Mouse (Mus musculus) heart, postnatal 0 days (tissue): Measurements from ENCODE around the gene Eya3. TPM values are rescaled to one million over a fixed set of nuclear protein-coding genes. Genes with fewer than 3 reads are reported as not detected.
A peak's percentile ranks its signal among the peaks of the same experiment; 100 is the strongest.

ENCODE experiments used
- ATAC-seq: fragments of 200-750 bp; cut with Nextera tagmentation; 2 replicates; pipeline ENCODE4 v1.8.0; 2017; ENCODE audit warnings: low read depth, moderate number of reproducible peaks, moderate library complexity; ENCODE audit not compliant: insufficient read depth
- DNase-seq: peaks from one replicate; pipeline ENCODE4 v3.0.0-alpha.2; 2016; ENCODE audit warnings: low spot score
- H3K27ac ChIP-seq: fragments of 300-500 bp; sonication (generic); 2 replicates; pipeline ENCODE4 v1.5.1; 2014; ENCODE audit warnings: low read depth, mild to moderate bottlenecking
- H3K27me3 ChIP-seq: fragments of 300-500 bp; sonication (generic); 2 replicates; pipeline ENCODE4 v1.6.1; 2014; ENCODE audit warnings: low read length, mixed read lengths; ENCODE audit not compliant: control insufficient read depth, insufficient read depth
- H3K36me3 ChIP-seq: fragments of 300-500 bp; sonication (generic); replicated peaks from 2 replicates; pipeline ENCODE4 v1.6.1; 2014; ENCODE audit warnings: low read length, mixed read lengths; ENCODE audit not compliant: control insufficient read depth, insufficient read depth
- H3K4me1 ChIP-seq: fragments of 300-500 bp; sonication (generic); 2 replicates; pipeline ENCODE4 v1.6.1; 2014; ENCODE audit warnings: antibody characterized with exemption; ENCODE audit not compliant: control insufficient read depth, insufficient read depth
- H3K4me2 ChIP-seq: fragments of 300-500 bp; sonication (generic); 2 replicates; pipeline ENCODE4 v1.6.1; 2014; ENCODE audit warnings: low read depth, mild to moderate bottlenecking, low read length, moderate library complexity
- H3K4me3 ChIP-seq: fragments of 300-500 bp; sonication (generic); 2 replicates; pipeline ENCODE4 v1.5.1; 2014; ENCODE audit warnings: low read depth, low read length
- H3K9ac ChIP-seq: fragments of 300-500 bp; sonication (generic); replicated peaks from 2 replicates; pipeline ENCODE4 v1.6.1; 2014; ENCODE audit warnings: low read depth, low read length, mixed read lengths
- H3K9me3 ChIP-seq: fragments of 300-500 bp; sonication (generic); replicated peaks from 2 replicates; pipeline ENCODE4 v1.6.1; 2016; ENCODE audit warnings: low read length; ENCODE audit not compliant: control insufficient read depth
- CTCF ChIP-seq: IDR thresholded peaks from 2 replicates; pipeline ENCODE4 v1.5.1; 2016; ENCODE audit warnings: antibody characterized with exemption, control low read depth, low read depth
- EP300 ChIP-seq: IDR thresholded peaks from 2 replicates; pipeline ENCODE4 v1.6.1; 2016; ENCODE audit warnings: antibody characterized with exemption, low read depth
- WGBS: fragments of 180-500 bp; shearing (Covaris S2); extraction: QIAGEN DNeasy Blood & Tissue Kit; methylation state at CpG from one replicate; pipeline ENCODE4 v1.1.7; 2014; 5-methylcytosine and 5-hydroxymethylcytosine counted together
- polyA plus RNA-seq: library from polyadenylated mRNA; unstranded; fragments of >200 nt; fragmentation: Nextera tagmentation; extraction: Ambion mirVana; gene quantifications from 2 replicates; pipeline ENCODE4 v1.2.1, GENCODE M21; 2015
- total RNA-seq: library from RNA; depleted of rRNA; stranded (reverse); fragments of >200 nt; gene quantifications from 2 replicates; pipeline ENCODE4 v1.2.3, GENCODE M21; 2014; ENCODE audit warnings: low replicate concordance

Gene Eya3
- total and polyA plus RNA-seq, 2 experiments from 2014 or later: 14.0 to 54.6 TPM

- Histone ChIP-seq H3K4me3 (peak overlapping the region; percentile 88), H3K36me3 (peaks cover 14% of the 10 kb centered on the region), H3K9ac (peak overlapping the region; percentile 79), H3K4me2 (peak overlapping the region; percentile 78), H3K27me3 (no peaks in the 10 kb centered on the region), H3K4me1 (no peaks in the 10 kb centered on the region), H3K9me3 (no peaks in the 10 kb centered on the region), H3K27ac (peak overlapping the region; percentile 91)
- TF ChIP-seq EP300 (no peak), CTCF (no peak)
- ATAC-seq (peak; percentile 43), DNase-seq (no peak)
- WGBS: 0% methylated on average over 33 of the region's 35 CpGs
Observed at GRCm38 (mm10) chr4:132639191-132639713, 465 bp downstream of the Eya3 start.

- no peak for TF ChIP-seq CTCF
- TF ChIP-seq EP300: no peak
- peaks cover 14% of the 10 kb centered on the region for H3K4me1 ChIP-seq
- no peak overlapping the region for H3K9ac ChIP-seq
- ATAC-seq: no peak
- no peak overlapping the region for H3K4me2 ChIP-seq
- DNase-seq: no peak
- 76% methylated on average over 7 of the region's 7 CpGs for WGBS
- no peak overlapping the region for H3K27ac ChIP-seq
- no peaks in the 10 kb centered on the region for H3K27me3 ChIP-seq
- H3K36me3 ChIP-seq: peaks cover 6% of the 10 kb centered on the region; the same call in 1 of the 2 replicates
- H3K4me3 ChIP-seq: no peak overlapping the region
- H3K9me3 ChIP-seq: no peaks in the 10 kb centered on the region
Observed at GRCm38 (mm10) chr4:132647439-132647838, 8.7 kb downstream of the Eya3 start.

GRCm38 (mm10) chr4:132649271-132649999, 10.6 kb downstream of the Eya3 start:
- no peak overlapping the region for H3K4me3 ChIP-seq
- WGBS: 40% methylated on average over 6 of the region's 6 CpGs
- H3K4me2 ChIP-seq: no peak overlapping the region
- peak overlapping the region; percentile 86 for H3K27ac ChIP-seq
- H3K36me3 ChIP-seq: no peaks in the 10 kb centered on the region; the same call in 1 of the 2 replicates
- DNase-seq: no peak
- no peaks in the 10 kb centered on the region for H3K9me3 ChIP-seq
- H3K4me1 ChIP-seq: peaks cover 18% of the 10 kb centered on the region
- H3K9ac ChIP-seq: no peak overlapping the region
- no peak for TF ChIP-seq CTCF
- no peak for TF ChIP-seq EP300
- ATAC-seq: no peak; the same call in 1 of the 2 replicates
- H3K27me3 ChIP-seq: no peaks in the 10 kb centered on the region

- Histone ChIP-seq H3K27ac (peak overlapping the region; percentile 25; the same call in 1 of the 2 replicates), H3K36me3 (peaks cover 13% of the 10 kb centered on the region), H3K4me3 (no peak overlapping the region), H3K9me3 (no peaks in the 10 kb centered on the region), H3K27me3 (no peaks in the 10 kb centered on the region), H3K4me2 (no peak overlapping the region), H3K4me1 (peaks cover 18% of the 10 kb centered on the region), H3K9ac (no peak overlapping the region)
- DNase-seq: peak; percentile 63
- no peak for ATAC-seq
- WGBS: 14% methylated on average over 4 of the region's 4 CpGs
- TF ChIP-seq CTCF (no peak), EP300 (no peak)
Observed at GRCm38 (mm10) chr4:132652842-132653241, 14.1 kb downstream of the Eya3 start.

GRCm38 (mm10) chr4:132653799-132654198, 15.0 kb downstream of the Eya3 start:
- ATAC-seq: no peak
- Histone ChIP-seq H3K4me3 (no peak overlapping the region), H3K4me2 (no peak overlapping the region), H3K9ac (no peak overlapping the region), H3K9me3 (no peaks in the 10 kb centered on the region), H3K27me3 (no peaks in the 10 kb centered on the region), H3K27ac (no peak overlapping the region), H3K36me3 (peaks cover 20% of the 10 kb centered on the region), H3K4me1 (peaks cover 18% of the 10 kb centered on the region)
- TF ChIP-seq CTCF (no peak), EP300 (no peak)
- no peak for DNase-seq
- WGBS: 66% methylated on average over 3 of the region's 3 CpGs
